Mouse (Mus musculus): Measurements from ENCODE around the gene Pdzrn3. TPM values are rescaled to one million over a fixed set of nuclear protein-coding genes. Genes with fewer than 3 reads are reported as not detected.

Gene Pdzrn3
- polyA plus RNA-seq, 1 experiment from 2014 or later = 8.2 TPM

- H3K9ac ChIP-seq (ENCODE audit: low read length) = no peak overlapping the region
- peaks cover 34% of the 10 kb centered on the region for H3K4me1 ChIP-seq (replicated peaks; ENCODE audit: control insufficient read depth, insufficient read depth, low read length)
- no peaks in the 10 kb centered on the region for H3K9me3 ChIP-seq (ENCODE audit: control insufficient read depth, low read length)
- no peak overlapping the region for H3K27ac ChIP-seq (ENCODE audit: low read length)
- H3K27me3 ChIP-seq (ENCODE audit: control insufficient read depth, insufficient read depth, low read depth, low read length) = no peaks in the 10 kb centered on the region
- ATAC-seq (ENCODE audit: low read depth) = no peak
- H3K36me3 ChIP-seq (ENCODE audit: control insufficient read depth, insufficient read depth, low read length) = no peaks in the 10 kb centered on the region
- 84% methylated on average over 3 of the region's 3 CpGs for WGBS
- no peak overlapping the region for H3K4me3 ChIP-seq (ENCODE audit: low read length)
- H3K4me2 ChIP-seq (ENCODE audit: low read depth, low read length) = no peak overlapping the region
Observed at GRCm38 (mm10) chr6:101327196-101327595, 50.5 kb downstream of the Pdzrn3 start.

- ATAC-seq (ENCODE audit: low read depth) = no peak
- Histone ChIP-seq H3K4me1 (replicated peaks; ENCODE audit: control insufficient read depth, insufficient read depth, low read length) (peaks cover 23% of the 10 kb centered on the region), H3K27me3 (ENCODE audit: control insufficient read depth, insufficient read depth, low read depth, low read length) (no peaks in the 10 kb centered on the region), H3K27ac (ENCODE audit: low read length) (no peak overlapping the region), H3K9ac (ENCODE audit: low read length) (no peak overlapping the region), H3K9me3 (ENCODE audit: control insufficient read depth, low read length) (no peaks in the 10 kb centered on the region), H3K4me3 (ENCODE audit: low read length) (no peak overlapping the region), H3K4me2 (ENCODE audit: low read depth, low read length) (no peak overlapping the region), H3K36me3 (ENCODE audit: control insufficient read depth, insufficient read depth, low read length) (no peaks in the 10 kb centered on the region)
- 79% methylated on average over 3 of the region's 3 CpGs for WGBS
Observed at GRCm38 (mm10) chr6:101325842-101326639, 51.7 kb downstream of the Pdzrn3 start.

- Histone ChIP-seq H3K4me3 (ENCODE audit: low read length) (no peak overlapping the region), H3K9ac (ENCODE audit: low read length) (no peak overlapping the region), H3K27me3 (ENCODE audit: control insufficient read depth, insufficient read depth, low read depth, low read length) (no peaks in the 10 kb centered on the region), H3K27ac (ENCODE audit: low read length) (no peak overlapping the region), H3K9me3 (ENCODE audit: control insufficient read depth, low read length) (no peaks in the 10 kb centered on the region), H3K4me2 (ENCODE audit: low read depth, low read length) (no peak overlapping the region), H3K36me3 (ENCODE audit: control insufficient read depth, insufficient read depth, low read length) (no peaks in the 10 kb centered on the region), H3K4me1 (replicated peaks; ENCODE audit: control insufficient read depth, insufficient read depth, low read length) (peaks cover 6% of the 10 kb centered on the region; the same call in 1 of the 2 replicates)
- no peak for ATAC-seq (ENCODE audit: low read depth)
- WGBS = 81% methylated on average over 3 of the region's 3 CpGs
Observed at GRCm38 (mm10) chr6:101322580-101322979, 55.1 kb downstream of the Pdzrn3 start.

- Histone ChIP-seq H3K4me2 (ENCODE audit: low read depth, low read length) (no peak overlapping the region), H3K27ac (ENCODE audit: low read length) (no peak overlapping the region), H3K36me3 (ENCODE audit: control insufficient read depth, insufficient read depth, low read length) (no peaks in the 10 kb centered on the region), H3K27me3 (ENCODE audit: control insufficient read depth, insufficient read depth, low read depth, low read length) (no peaks in the 10 kb centered on the region), H3K9me3 (ENCODE audit: control insufficient read depth, low read length) (no peaks in the 10 kb centered on the region), H3K4me1 (replicated peaks; ENCODE audit: control insufficient read depth, insufficient read depth, low read length) (peaks cover 9% of the 10 kb centered on the region; the same call in 1 of the 2 replicates), H3K4me3 (ENCODE audit: low read length) (no peak overlapping the region), H3K9ac (ENCODE audit: low read length) (no peak overlapping the region)
- 54% methylated on average over 3 of the region's 3 CpGs for WGBS
- ATAC-seq (ENCODE audit: low read depth) = peak; percentile 43; the same call in 1 of the 2 replicates
Observed at GRCm38 (mm10) chr6:101320386-101320785, 57.3 kb downstream of the Pdzrn3 start.

- ATAC-seq (ENCODE audit: low read depth) = 0 out of 2 replicates have a peak, but pooled peaks have one; percentile 16
- no peak overlapping the region for H3K9ac ChIP-seq (ENCODE audit: low read length)
- H3K4me3 ChIP-seq (ENCODE audit: low read length) = no peak overlapping the region
- no peaks in the 10 kb centered on the region for H3K27me3 ChIP-seq (ENCODE audit: control insufficient read depth, insufficient read depth, low read depth, low read length)
- H3K36me3 ChIP-seq (ENCODE audit: control insufficient read depth, insufficient read depth, low read length) = no peaks in the 10 kb centered on the region
- peak overlapping the region; percentile 70 for H3K27ac ChIP-seq (ENCODE audit: low read length)
- H3K4me2 ChIP-seq (ENCODE audit: low read depth, low read length) = no peak overlapping the region
- H3K9me3 ChIP-seq (ENCODE audit: control insufficient read depth, low read length) = no peaks in the 10 kb centered on the region
- peaks cover 9% of the 10 kb centered on the region; the same call in 1 of the 2 replicates for H3K4me1 ChIP-seq (replicated peaks; ENCODE audit: control insufficient read depth, insufficient read depth, low read length)
- 60% methylated on average over 7 of the region's 7 CpGs for WGBS
Observed at GRCm38 (mm10) chr6:101319374-101319967, 58.2 kb downstream of the Pdzrn3 start.

GRCm38 (mm10) chr6:101318530-101318929, 59.2 kb downstream of the Pdzrn3 start:
- Histone ChIP-seq H3K9ac (ENCODE audit: low read length) (no peak overlapping the region), H3K4me2 (ENCODE audit: low read depth, low read length) (no peak overlapping the region), H3K36me3 (ENCODE audit: control insufficient read depth, insufficient read depth, low read length) (no peaks in the 10 kb centered on the region), H3K4me1 (replicated peaks; ENCODE audit: control insufficient read depth, insufficient read depth, low read length) (peaks cover 9% of the 10 kb centered on the region; the same call in 1 of the 2 replicates), H3K27me3 (ENCODE audit: control insufficient read depth, insufficient read depth, low read depth, low read length) (no peaks in the 10 kb centered on the region), H3K27ac (ENCODE audit: low read length) (no peak overlapping the region), H3K9me3 (ENCODE audit: control insufficient read depth, low read length) (no peaks in the 10 kb centered on the region), H3K4me3 (ENCODE audit: low read length) (no peak overlapping the region)
- ATAC-seq (ENCODE audit: low read depth) = no peak
- WGBS = 53% methylated on average over 6 of the region's 6 CpGs

GRCm38 (mm10) chr6:101311446-101311845, 66.3 kb downstream of the Pdzrn3 start:
- Histone ChIP-seq H3K9ac (ENCODE audit: low read length) (no peak overlapping the region), H3K27ac (ENCODE audit: low read length) (no peak overlapping the region)

GRCm38 (mm10) chr6:101310491-101310890, 67.2 kb downstream of the Pdzrn3 start:
- no peaks in the 10 kb centered on the region for H3K9me3 ChIP-seq (ENCODE audit: control insufficient read depth, low read length)
- H3K27ac ChIP-seq (ENCODE audit: low read length) = no peak overlapping the region
- no peak overlapping the region for H3K4me2 ChIP-seq (ENCODE audit: low read depth, low read length)
- peaks cover 25% of the 10 kb centered on the region for H3K4me1 ChIP-seq (replicated peaks; ENCODE audit: control insufficient read depth, insufficient read depth, low read length)
- H3K4me3 ChIP-seq (ENCODE audit: low read length) = no peak overlapping the region
- WGBS = 87% methylated on average over 9 of the region's 9 CpGs
- no peaks in the 10 kb centered on the region for H3K36me3 ChIP-seq (ENCODE audit: control insufficient read depth, insufficient read depth, low read length)
- no peak for ATAC-seq (ENCODE audit: low read depth)
- H3K9ac ChIP-seq (ENCODE audit: low read length) = no peak overlapping the region
- no peaks in the 10 kb centered on the region for H3K27me3 ChIP-seq (ENCODE audit: control insufficient read depth, insufficient read depth, low read depth, low read length)

More at GRCm38 (mm10) chr6:101311446-101311845, 66.3 kb downstream of the Pdzrn3 start:
- Histone ChIP-seq H3K36me3 (ENCODE audit: control insufficient read depth, insufficient read depth, low read length) (no peaks in the 10 kb centered on the region), H3K4me3 (ENCODE audit: low read length) (no peak overlapping the region), H3K4me1 (replicated peaks; ENCODE audit: control insufficient read depth, insufficient read depth, low read length) (peaks cover 24% of the 10 kb centered on the region), H3K9me3 (ENCODE audit: control insufficient read depth, low read length) (no peaks in the 10 kb centered on the region), H3K27me3 (ENCODE audit: control insufficient read depth, insufficient read depth, low read depth, low read length) (no peaks in the 10 kb centered on the region), H3K4me2 (ENCODE audit: low read depth, low read length) (no peak overlapping the region)
- WGBS = 10% methylated on average over 6 of the region's 6 CpGs
- ATAC-seq (ENCODE audit: low read depth) = no peak

GRCm38 (mm10) chr6:101307964-101308531, 69.6 kb downstream of the Pdzrn3 start:
- no peak overlapping the region for H3K4me3 ChIP-seq (ENCODE audit: low read length)
- no peaks in the 10 kb centered on the region for H3K9me3 ChIP-seq (ENCODE audit: control insufficient read depth, low read length)
- H3K27ac ChIP-seq (ENCODE audit: low read length) = peak overlapping the region; percentile 63; the same call in 1 of the 2 replicates
- 50% methylated on average over 11 of the region's 11 CpGs for WGBS
- no peaks in the 10 kb centered on the region for H3K36me3 ChIP-seq (ENCODE audit: control insufficient read depth, insufficient read depth, low read length)
- no peak; the same call in 1 of the 2 replicates for ATAC-seq (ENCODE audit: low read depth)
- no peak overlapping the region for H3K4me2 ChIP-seq (ENCODE audit: low read depth, low read length)
- H3K9ac ChIP-seq (ENCODE audit: low read length) = no peak overlapping the region
- peaks cover 25% of the 10 kb centered on the region for H3K4me1 ChIP-seq (replicated peaks; ENCODE audit: control insufficient read depth, insufficient read depth, low read length)
- no peaks in the 10 kb centered on the region for H3K27me3 ChIP-seq (ENCODE audit: control insufficient read depth, insufficient read depth, low read depth, low read length)

Data from lung, embryonic 16.5 days (tissue).